Mouse (Mus musculus): Measurements from ENCODE around the gene Gng13. TPM values are rescaled to one million over a fixed set of nuclear protein-coding genes. Genes with fewer than 3 reads are reported as not detected.
A peak's percentile ranks its signal among the peaks of the same experiment; 100 is the strongest.

Gene Gng13
- polyA plus RNA-seq, 1 experiment from 2014 or later = 2.0 TPM

DNA sequence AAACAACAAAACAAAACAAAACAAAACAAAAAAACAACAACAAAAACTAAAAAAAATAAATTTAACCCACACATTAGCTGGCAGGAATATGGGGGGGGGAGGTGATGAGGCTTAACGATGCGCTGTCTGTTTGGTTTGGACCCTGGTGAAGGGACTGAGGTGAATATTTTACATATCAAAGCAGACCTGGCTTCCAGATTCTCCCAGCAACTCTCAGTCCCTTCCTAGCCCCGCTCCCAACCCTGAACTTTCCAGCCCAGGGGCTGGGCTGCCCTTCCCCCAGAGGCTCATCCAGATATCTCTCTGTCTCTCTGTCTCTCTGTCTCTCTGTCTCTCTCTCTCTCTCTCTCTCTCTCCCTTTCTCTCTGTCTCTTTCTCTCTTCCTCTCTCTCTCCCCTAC is 45.6 kb downstream of the Gng13 start:
- 33% methylated on average over 3 of the region's 3 CpGs for WGBS
- no peaks in the 10 kb centered on the region for H3K9me3 ChIP-seq (replicated peaks)
- DNase-seq (ENCODE audit: low spot score) = no peak
- peaks cover 11% of the 10 kb centered on the region for H3K4me1 ChIP-seq
- no peak overlapping the region for H3K4me3 ChIP-seq
- H3K27me3 ChIP-seq (ENCODE audit: low read depth, poor library complexity, severe bottlenecking) = no peaks in the 10 kb centered on the region
- no peak overlapping the region for H3K27ac ChIP-seq
- H3K36me3 ChIP-seq = no peaks in the 10 kb centered on the region

DNA sequence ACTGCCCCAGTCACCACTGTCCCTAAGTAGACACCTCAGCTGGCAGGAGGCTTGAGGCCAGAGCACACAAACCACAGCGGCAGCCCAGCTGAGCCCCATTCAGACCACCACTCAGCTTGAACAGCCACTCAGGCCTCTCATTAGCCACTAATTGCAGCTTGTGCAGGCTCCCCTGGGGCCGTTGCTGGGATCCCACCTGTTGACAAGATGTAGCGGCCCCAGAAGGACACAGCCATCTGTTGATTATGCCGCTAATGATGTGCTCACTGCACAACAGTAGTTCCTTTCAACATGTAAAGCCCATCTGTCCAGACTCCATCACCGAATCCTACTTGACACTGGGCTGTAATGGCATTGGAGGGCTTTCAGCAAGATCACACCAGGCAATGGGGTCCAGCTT is 48.9 kb downstream of the Gng13 start:
- Histone ChIP-seq H3K27me3 (ENCODE audit: low read depth, poor library complexity, severe bottlenecking) (peaks cover 6% of the 10 kb centered on the region), H3K4me3 (no peak overlapping the region), H3K4me1 (peaks cover 15% of the 10 kb centered on the region), H3K36me3 (no peaks in the 10 kb centered on the region), H3K27ac (no peak overlapping the region), H3K9me3 (replicated peaks) (no peaks in the 10 kb centered on the region)
- WGBS = 47% methylated on average over 5 of the region's 5 CpGs
- DNase-seq (ENCODE audit: low spot score) = peak; percentile 61

Small RNAs within 50 kb of the gene (microRNA-seq; reads per million reads assigned to microRNA genes)
- not detected for gene Gm25083

Other genes starting within 250 kb of the Gng13 start
- gene Sstr5, start 219.9 kb upstream of the Gng13 start, polyA plus RNA-seq (2016; fragmentation: Nextera tagmentation; extraction: Ambion mirVana) = 0.20 TPM in 1 of 2 replicates, not detected in the other
- gene Sox8, start 146.5 kb upstream of the Gng13 start, polyA plus RNA-seq (2016; fragmentation: Nextera tagmentation; extraction: Ambion mirVana) = 11.1 and 13.1 TPM in 2 replicates
- gene Lmf1, start 138.1 kb upstream of the Gng13 start, polyA plus RNA-seq (2016; fragmentation: Nextera tagmentation; extraction: Ambion mirVana) = 28.9 and 29.0 TPM in 2 replicates
- gene Chtf18, start 10.2 kb downstream of the Gng13 start, polyA plus RNA-seq (2016; fragmentation: Nextera tagmentation; extraction: Ambion mirVana) = 68.5 and 71.9 TPM in 2 replicates
- gene Rpusd1, start 10.5 kb downstream of the Gng13 start, polyA plus RNA-seq (2016; fragmentation: Nextera tagmentation; extraction: Ambion mirVana) = 24.8 and 27.0 TPM in 2 replicates
- not detected in 2 replicates for gene Mslnl, start 18.9 kb downstream of the Gng13 start, polyA plus RNA-seq (2016; fragmentation: Nextera tagmentation; extraction: Ambion mirVana)
- gene Msln, start 37.2 kb downstream of the Gng13 start, polyA plus RNA-seq (2016; fragmentation: Nextera tagmentation; extraction: Ambion mirVana) = 0.98 TPM in 1 of 2 replicates, not detected in the other
- gene Narfl, start 56.6 kb downstream of the Gng13 start, polyA plus RNA-seq (2016; fragmentation: Nextera tagmentation; extraction: Ambion mirVana) = 21.2 and 26.8 TPM in 2 replicates
- 59.7 and 80.7 TPM in 2 replicates for gene Haghl, start 68.5 kb downstream of the Gng13 start, polyA plus RNA-seq (2016; fragmentation: Nextera tagmentation; extraction: Ambion mirVana)
- gene Ccdc78, start 69.4 kb downstream of the Gng13 start, polyA plus RNA-seq (2016; fragmentation: Nextera tagmentation; extraction: Ambion mirVana) = 0.44 and 0.50 TPM in 2 replicates
- 55.6 and 63.3 TPM in 2 replicates for gene Fam173a, start 75.7 kb downstream of the Gng13 start, polyA plus RNA-seq (2016; fragmentation: Nextera tagmentation; extraction: Ambion mirVana)
- 0.76 TPM in 1 of 2 replicates, not detected in the other for gene AC134908.4, start 78.5 kb downstream of the Gng13 start, polyA plus RNA-seq (2016; fragmentation: Nextera tagmentation; extraction: Ambion mirVana)
- 87.5 and 112 TPM in 2 replicates for gene Metrn, start 80.0 kb downstream of the Gng13 start, polyA plus RNA-seq (2016; fragmentation: Nextera tagmentation; extraction: Ambion mirVana)
- gene Fbxl16, start 91.9 kb downstream of the Gng13 start, polyA plus RNA-seq (2016; fragmentation: Nextera tagmentation; extraction: Ambion mirVana) = 1.0 and 1.5 TPM in 2 replicates
- 31.6 and 32.0 TPM in 2 replicates for gene Wdr24, start 106.5 kb downstream of the Gng13 start, polyA plus RNA-seq (2016; fragmentation: Nextera tagmentation; extraction: Ambion mirVana)
- 52.4 and 54.9 TPM in 2 replicates for gene Jmjd8, start 111.7 kb downstream of the Gng13 start, polyA plus RNA-seq (2016; fragmentation: Nextera tagmentation; extraction: Ambion mirVana)
- 408 and 426 TPM in 2 replicates for gene Stub1, start 116.2 kb downstream of the Gng13 start, polyA plus RNA-seq (2016; fragmentation: Nextera tagmentation; extraction: Ambion mirVana)
- gene Rhbdl1, start 120.1 kb downstream of the Gng13 start, polyA plus RNA-seq (2016; fragmentation: Nextera tagmentation; extraction: Ambion mirVana) = 1.0 and 1.2 TPM in 2 replicates
- 1.5 and 1.9 TPM in 2 replicates for gene Gm20683, start 124.6 kb downstream of the Gng13 start, polyA plus RNA-seq (2016; fragmentation: Nextera tagmentation; extraction: Ambion mirVana)
- 30.8 and 32.6 TPM in 2 replicates for gene Rhot2, start 127.7 kb downstream of the Gng13 start, polyA plus RNA-seq (2016; fragmentation: Nextera tagmentation; extraction: Ambion mirVana)
- gene Wdr90, start 144.3 kb downstream of the Gng13 start, polyA plus RNA-seq (2016; fragmentation: Nextera tagmentation; extraction: Ambion mirVana) = 45.5 and 46.2 TPM in 2 replicates
- gene Mcrip2, start 151.6 kb downstream of the Gng13 start, polyA plus RNA-seq (2016; fragmentation: Nextera tagmentation; extraction: Ambion mirVana) = 13.6 and 22.0 TPM in 2 replicates
- gene Mettl26, start 157.9 kb downstream of the Gng13 start, polyA plus RNA-seq (2016; fragmentation: Nextera tagmentation; extraction: Ambion mirVana) = 69.3 and 69.6 TPM in 2 replicates
- gene Wfikkn1, start 163.7 kb downstream of the Gng13 start, polyA plus RNA-seq (2016; fragmentation: Nextera tagmentation; extraction: Ambion mirVana) = 2.6 and 5.6 TPM in 2 replicates
- gene Rab40c, start 202.6 kb downstream of the Gng13 start, polyA plus RNA-seq (2016; fragmentation: Nextera tagmentation; extraction: Ambion mirVana) = 37.5 and 37.9 TPM in 2 replicates
- 65.2 and 72.1 TPM in 2 replicates for gene Pigq, start 227.8 kb downstream of the Gng13 start, polyA plus RNA-seq (2016; fragmentation: Nextera tagmentation; extraction: Ambion mirVana)
- 0.10 and 0.18 TPM in 2 replicates for gene Nhlrc4, start 227.8 kb downstream of the Gng13 start, polyA plus RNA-seq (2016; fragmentation: Nextera tagmentation; extraction: Ambion mirVana)
- 0.08 and 0.20 TPM in 2 replicates for gene A930017K11Rik, start 235.4 kb downstream of the Gng13 start, polyA plus RNA-seq (2016; fragmentation: Nextera tagmentation; extraction: Ambion mirVana)

All from limb, embryonic 10.5 days (tissue).